Mouse (Mus musculus) layer of hippocampus, postnatal 36 days (tissue): ENCODE data around the gene Isl2. TPM values are rescaled to one million over a fixed set of nuclear protein-coding genes. Genes with fewer than 3 reads are reported as not detected.

Source experiments
- DNase-seq, 2 experiments: peaks; one replicate each; pipeline ENCODE4 v3.0.0; 2022
- total RNA-seq, 2 experiments: library from RNA; stranded (reverse); gene quantifications; 2 replicates each; pipeline ENCODE4 v1.2.3; 2021

Isl2 gene
- total RNA-seq = not detected

DNA sequence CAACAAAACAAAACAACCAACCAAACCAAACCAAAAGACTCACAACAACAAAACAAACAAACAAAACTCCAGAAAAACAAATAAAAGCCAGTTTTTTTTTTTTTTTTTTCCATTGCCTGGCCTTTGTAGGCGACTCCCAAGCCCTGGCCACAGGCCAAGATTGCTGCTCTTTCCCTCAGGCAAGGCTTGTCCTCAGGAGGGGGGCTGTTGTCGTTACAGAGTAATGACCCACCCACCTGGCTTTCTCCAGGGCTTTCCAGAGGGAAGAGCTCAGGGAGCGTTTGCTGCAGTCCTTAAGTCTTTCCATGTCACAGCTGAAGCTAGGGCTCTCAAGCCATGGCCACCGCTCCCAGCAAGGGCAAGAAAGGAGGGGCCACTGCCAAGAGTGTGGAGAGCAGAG, at the start of gene Isl2:
Gene Isl2, plus strand, starts transcription at position 296 of the 400 bp plus-strand sequence.
- no peak for DNase-seq

DNA sequence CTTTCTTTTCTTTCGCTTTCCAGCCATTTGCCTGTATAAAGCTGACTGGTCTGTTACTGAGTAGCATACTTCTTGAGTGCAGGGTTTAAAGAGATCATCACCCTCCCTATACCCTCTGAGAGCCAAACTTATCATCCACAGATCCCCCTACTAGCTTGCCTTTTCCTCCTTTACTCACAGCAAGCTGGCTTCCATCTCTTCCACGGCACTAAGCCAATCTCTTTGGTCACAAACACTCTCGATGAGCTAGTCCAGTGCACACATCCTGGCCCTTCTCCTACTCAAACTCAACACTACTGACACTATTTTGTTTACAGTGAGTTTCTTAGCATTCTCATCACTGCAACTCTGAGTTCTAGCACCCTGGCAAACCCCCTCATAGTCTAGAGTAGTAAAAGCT, 30.6 kb upstream of the Isl2 start:
- no peak for DNase-seq

DNA sequence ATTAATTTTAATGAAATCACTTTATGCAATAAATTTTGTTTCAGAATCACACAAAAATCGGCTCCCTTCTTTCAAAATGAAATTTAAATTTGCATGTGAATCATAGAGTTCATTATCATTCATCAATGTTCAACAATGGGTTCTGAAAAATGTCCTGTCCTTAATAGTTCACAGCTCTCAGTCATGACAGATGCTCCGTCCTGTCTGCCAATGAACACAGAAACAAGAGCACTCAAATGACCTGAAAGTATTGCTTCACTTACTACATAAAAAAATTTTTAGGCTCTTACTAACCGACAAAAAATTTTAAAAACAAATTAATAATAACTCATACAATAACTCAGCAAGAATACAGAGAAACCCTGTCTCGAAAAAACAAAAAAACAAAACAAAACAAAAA, 29.8 kb upstream of the Isl2 start:
- no peak for DNase-seq

DNA sequence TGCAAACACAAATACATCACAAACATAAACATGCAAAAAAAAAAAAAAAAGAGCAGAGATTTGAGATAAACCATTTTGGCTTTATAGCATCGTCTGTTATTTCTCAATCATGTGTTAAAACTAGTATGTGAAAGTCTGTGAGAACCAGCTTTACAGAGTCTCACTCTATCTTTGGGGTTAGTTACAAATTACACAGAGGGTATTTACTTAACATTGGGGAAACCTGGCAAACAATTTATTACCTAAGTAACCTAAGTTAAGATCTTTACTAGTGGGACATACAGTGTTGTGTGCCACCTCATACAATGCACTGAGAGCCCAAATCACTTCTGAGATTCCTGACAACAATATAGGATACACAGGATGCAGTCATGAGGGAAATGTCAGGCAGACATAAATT, 28.7 kb upstream of the Isl2 start:
- DNase-seq = no peak

DNA sequence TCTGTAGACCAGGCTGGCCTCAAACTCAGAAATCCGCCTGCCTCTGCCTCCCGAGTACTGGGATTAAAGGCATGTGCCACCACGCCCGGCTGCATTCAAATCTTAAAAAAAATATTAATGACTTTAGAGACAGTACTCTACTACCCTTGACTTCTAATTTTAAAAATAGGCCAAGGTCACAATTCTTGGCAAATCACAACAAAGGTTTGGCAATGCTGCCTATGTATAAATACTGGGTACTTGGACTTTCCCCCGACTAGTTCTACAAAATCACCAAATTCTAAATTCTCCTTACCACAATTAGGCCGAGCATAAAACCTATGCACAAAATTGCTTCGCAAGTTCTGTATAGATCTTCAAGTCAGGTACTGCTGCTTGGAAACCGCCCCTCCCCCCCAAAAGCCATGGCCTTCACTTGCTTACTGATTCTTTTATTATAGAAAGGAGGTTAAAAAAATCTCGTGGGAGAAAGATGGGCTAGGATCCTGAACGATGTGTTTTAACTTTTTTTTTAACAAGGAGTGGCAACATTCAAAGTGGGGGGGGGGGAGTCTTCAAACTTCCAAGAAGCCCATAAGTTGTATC, 27.7 kb upstream of the Isl2 start:
- no peak for DNase-seq

DNA sequence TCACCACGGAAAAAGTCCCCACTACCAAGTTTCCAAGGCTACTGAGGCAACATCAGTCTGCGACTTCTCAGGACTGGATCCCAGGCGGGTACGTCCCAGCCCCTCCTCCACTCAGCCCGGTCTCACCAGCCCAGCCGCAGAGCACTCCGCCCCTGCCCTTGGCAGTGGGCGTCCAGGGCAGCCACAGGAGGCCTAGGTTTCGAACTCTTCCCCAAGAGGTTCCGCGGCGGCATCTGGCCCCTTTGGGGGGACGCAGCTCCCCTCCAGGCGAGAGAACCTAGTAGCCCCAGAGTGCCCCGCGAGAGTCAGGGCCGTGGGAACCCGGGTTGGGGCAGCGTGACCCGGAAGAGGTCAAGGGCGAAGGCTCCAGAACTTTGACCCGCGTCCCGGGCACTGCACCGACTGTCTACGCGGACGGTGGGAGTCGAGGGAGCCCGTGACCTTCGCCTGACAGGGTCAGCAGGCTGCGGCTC, 26.9 kb upstream of the Isl2 start:
- no peak for DNase-seq

DNA sequence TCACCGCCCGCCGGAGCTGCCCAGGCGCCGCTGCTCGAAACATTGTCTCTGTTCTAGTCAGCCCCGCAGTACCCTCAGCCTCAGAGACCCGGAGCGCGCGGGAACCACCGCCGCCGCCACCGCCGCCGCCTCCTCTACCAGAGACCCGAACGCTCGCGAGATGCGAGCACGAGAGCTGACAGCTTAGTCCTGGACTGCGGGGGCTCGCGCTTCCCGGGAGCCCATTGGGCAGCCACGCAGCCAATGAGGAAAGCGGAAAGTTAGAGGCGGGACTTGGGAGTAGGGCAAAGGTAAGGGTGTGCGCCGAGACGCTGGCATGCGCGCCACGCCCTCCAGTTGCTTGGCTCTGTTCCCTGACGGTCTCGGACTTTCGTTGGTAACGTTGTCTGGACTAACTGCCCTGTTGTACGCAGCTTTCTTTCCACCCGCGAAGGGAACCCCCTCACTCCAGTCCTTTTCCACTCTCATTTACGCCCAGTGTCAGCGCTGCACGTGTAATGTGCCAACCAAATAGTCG, 26.4 kb upstream of the Isl2 start, which contains the start of gene Etfa:
Gene Etfa, minus strand, starts transcription at position 217 of the 517 bp plus-strand sequence.
- peak; percentile 92 to 93 for DNase-seq

DNA sequence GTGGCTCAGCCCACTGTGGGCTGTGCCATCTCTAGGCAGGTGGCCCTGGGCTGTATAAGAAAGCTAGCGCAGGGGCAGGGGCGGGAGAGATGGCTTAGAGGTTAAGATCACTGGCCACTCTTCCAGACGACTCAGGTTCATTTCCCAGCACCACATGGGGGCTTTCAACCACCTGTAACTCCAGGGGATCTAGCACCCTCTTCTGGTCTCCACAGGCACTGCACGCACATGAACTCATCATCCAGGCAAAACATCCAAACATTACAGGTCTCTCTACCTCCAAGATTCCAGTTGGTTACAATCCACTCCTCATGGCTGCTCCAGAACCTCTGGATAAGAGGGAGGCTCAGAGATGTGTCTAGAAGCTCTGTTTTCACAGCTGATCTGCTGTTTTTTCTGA, 12.8 kb upstream of the Isl2 start:
- no peak for DNase-seq

DNA sequence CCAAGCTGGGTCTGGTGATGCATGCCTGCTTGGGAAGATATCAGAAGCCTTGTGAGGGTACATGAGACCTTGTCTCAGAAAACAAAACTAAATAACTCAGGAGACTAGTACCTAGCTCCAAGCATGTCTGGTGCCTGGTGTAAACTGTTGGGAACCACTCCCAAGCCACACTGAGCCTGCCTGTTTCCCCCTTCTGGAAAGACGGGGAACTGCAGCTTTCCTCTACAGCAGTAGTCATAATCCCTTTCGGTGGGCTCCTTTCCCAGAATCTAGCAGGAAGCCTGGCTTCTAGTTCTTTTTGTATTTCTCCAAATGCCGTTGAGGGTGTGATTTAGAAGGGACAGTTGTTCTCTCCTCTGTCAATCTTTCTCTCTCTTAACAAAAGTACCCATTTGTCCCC, 2.6 kb upstream of the Isl2 start:
- DNase-seq = peak; percentile 14 to 26

DNA sequence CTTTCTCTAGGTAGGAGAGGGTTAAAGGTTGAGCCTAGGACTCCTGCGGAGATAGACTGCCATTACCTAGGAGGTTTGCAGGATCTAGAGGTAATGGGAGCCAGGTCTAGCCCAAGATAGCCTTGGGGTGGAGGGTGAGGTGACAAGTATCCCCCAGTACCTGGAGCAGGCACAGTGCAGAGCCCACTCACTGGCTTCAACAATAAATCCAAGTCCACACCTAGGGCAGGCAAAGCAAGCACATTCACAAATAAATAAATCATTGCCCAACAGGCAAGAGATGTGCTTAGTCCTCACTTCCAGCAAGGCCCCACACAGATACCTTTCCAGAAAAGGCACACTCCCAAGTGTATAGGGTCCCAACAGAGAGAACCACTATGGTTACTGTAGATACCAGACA, 534 bp downstream of the Isl2 start:
- no peak for DNase-seq

DNA sequence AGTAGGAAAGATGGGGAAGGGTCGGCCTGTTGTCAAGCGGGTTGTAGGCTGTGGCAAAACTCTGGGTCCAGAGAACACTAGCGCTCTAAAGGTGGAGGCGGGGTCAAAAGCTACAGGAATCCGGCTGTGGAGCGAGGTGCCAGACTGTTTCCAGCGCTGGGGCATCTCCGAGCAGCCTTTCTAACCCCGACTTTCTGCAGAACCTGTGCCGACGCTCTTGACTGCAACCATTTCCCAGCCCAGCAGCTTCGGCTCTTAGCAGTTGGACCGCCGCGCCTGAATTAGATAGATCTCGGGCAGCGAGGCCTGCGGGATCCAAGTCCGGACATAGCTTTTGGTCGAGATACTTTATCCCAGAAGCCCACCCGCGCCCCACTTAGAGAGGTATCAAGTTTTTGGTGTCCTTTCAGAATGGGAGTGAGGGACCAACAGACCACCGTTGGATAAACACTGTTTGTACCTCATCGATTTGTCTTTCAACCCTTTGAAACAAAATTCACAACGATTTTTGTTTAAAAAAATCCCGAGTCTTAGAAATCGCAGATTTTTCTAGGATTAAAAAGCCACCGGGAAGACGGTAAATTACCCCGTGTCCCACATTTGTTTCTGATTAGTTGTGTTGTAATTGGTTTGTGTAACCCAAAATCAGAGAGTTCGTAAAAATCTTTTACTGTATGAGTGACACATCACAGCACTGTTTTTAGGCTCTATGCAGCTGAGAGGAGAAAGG, 1.4 kb downstream of the Isl2 start:
- peak; percentile 5 to 7 for DNase-seq

DNA sequence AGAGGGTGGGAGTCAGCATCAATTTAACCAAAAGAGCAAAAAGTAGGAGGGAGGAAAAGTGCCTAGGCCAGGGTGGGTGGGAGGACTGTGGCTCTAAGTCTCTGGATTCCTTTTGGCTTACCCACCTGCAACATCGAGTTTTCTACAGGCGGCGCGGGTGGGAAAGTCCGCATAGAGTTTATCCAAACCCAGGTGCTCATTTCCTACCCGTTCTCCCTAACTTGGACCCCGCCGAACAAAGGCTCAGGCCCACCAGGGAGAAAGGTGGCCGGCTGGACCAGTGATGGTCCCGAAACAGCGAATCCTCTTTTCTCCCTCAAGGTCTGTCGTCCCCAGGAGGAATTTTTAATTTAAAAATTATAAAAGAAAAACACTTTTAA, 1.9 kb downstream of the Isl2 start:
- DNase-seq = peak; percentile 9 to 13

DNA sequence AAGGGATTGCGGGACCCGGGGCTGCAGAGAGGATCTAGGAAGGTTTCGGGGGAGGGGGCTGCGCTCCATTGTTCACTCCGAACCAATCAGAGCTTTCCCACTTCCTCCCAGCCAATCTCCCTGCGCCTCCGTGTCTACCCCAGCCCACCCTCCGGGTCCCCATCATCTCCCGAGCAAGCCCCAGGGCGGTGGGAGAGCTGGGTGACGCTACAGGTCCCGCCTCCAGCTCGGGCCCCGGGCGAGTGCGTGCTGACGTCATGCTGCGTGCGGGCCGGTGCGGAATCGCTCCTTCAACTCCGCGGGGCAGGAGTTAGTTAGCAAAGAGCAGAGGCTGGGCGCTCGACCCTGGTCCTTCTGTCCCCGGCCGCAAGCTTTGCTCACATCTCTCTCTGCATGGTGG, 2.4 kb downstream of the Isl2 start:
- DNase-seq = peak; percentile 3 to 25

DNA sequence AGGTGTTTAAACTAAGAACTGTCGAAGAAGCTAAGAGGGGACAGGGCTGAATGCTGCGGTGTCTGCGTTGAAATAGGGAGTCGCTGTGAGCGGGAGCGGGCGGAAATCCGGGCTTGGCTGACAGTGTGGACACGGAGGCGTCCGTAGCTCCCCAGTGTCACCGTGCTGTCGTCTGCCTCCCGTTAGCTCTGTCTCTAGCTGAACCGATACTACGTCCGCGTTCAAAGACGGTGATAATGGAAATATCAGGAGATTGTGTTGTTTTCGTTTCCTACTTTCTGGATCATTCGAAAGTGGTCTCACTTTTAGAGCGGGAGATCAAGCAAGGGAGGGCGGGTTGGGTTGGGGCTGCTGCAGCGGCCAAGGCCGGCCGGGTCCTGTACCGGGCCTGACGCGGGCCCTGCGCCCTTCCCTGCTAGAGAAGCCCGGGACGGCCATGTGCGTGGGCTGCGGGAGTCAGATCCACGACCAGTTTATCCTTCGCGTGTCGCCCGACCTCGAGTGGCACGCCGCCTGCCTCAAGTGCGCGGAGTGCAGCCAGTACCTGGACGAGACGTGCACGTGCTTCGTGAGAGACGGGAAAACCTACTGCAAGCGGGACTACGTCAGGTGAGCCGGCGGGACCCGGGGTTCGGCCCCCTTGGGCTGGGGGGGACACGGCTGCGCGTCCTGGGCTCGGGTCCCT, 3.4 kb downstream of the Isl2 start:
- peak in 1 of 2 experiments; percentile 24 for DNase-seq

DNA sequence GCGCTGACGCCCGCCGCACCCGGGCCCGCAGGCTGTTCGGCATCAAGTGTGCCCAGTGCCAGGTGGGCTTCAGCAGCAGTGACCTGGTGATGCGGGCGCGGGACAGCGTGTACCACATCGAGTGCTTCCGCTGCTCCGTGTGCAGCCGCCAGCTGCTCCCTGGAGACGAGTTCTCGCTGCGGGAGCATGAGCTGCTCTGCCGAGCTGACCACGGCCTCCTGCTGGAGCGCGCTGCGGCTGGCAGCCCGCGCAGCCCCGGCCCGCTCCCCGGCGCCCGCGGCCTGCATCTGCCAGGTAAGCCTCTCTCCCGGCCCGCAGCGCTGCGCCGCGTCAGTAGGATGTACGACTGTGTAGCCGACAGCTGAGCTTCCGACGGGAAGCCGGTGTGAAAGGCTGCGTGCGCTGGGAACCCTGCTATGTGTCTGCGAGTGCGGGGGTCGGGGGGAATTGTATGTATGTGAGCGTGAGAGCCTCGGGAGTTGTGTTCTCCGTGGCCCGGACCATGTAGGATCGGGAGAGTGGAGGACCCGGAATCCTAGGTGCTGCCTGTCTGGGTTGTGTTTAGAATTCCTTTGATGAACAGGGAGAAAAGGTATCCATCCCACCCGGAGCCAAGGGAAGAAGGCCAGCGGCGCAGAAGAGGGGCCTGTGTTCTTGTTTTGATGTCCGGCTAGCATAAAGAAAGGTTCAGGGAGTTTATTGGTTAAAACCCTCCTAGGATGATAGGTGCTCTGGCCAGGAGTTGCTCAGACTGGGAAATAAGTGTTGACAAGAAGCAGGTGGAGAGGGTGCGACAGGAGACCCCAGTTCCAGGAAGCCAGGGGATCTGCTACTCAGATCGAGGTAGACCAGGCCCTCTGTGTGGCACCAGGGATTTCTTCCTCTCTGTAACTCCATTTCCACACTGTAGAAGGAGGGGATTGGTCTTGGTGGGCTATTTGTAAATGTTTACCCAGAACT, 4.2 kb downstream of the Isl2 start:
- no peak for DNase-seq

DNA sequence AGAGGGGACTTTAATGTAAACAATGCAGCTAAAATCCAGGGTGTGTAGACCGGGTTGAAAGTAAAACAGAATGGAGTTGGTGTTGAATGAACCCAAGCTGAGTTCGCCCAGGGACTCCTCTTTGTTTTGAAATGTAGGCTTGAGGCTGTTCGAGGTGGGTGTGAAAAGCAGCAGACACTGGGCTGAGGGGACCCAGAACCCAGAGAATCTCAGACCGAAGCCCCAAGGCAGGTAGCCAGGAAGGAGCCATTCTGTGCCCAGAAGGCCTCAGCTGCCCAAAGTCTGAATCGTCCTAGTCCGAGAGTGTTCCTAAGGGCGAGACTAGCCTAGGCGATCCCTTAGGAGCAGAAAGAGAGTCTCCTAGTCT, 4.8 kb downstream of the Isl2 start:
- DNase-seq = no peak

DNA sequence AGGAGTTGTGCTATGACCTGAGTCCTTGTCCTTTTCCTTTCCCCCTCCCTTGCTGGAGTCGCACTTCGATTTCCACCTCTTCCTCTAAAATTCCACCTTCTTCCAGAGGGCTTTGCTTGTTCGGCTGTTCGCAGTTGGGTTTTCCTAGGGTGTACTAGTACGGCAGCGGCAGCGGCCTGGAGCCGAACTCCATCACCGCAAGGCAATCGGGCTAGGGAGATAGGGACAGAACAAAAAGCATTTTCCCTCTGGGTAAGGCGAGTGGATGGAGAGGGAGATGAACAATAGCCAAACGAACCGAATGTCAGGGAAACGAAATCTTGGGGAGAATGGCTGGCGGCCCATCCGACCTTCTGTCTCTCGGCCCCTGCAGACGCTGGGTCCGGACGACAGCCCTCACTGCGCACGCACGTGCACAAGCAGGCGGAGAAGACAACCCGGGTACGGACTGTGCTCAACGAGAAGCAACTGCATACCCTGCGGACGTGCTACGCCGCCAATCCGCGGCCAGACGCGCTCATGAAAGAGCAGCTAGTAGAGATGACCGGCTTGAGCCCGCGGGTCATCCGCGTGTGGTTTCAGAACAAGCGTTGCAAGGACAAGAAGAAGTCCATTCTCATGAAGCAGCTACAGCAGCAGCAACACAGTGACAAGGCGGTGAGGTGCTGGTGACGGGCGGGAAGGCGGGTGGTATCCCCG, 5.4 kb downstream of the Isl2 start:
- peak; percentile 43 to 50 for DNase-seq

DNA sequence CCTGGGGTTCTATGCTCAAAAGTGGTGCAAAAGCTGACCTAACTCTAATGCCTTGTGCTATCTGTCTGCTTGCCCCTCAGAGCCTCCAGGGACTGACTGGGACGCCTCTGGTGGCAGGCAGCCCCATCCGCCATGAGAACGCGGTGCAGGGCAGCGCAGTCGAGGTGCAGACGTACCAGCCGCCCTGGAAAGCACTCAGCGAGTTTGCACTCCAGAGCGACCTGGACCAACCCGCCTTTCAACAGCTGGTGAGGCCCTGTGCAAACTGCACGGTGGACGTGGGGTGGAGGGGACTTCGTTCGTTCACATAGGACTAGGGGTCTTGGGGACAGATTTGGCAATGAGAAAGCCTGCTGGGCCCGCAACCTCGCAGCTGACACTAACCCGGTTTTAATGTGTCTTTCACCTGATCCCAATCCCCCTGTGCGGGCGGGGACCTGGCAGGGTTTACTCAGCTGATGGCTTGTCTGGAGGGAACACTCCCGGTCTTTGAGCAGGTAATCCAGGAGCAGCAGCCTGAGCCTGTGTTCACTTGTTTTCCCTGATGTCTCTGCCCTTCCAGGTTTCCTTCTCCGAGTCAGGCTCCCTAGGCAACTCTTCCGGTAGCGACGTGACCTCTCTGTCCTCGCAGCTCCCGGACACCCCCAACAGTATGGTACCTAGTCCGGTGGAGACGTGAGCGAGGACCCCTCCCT, 6.5 kb downstream of the Isl2 start:
- DNase-seq = peak; percentile 34 to 41

DNA sequence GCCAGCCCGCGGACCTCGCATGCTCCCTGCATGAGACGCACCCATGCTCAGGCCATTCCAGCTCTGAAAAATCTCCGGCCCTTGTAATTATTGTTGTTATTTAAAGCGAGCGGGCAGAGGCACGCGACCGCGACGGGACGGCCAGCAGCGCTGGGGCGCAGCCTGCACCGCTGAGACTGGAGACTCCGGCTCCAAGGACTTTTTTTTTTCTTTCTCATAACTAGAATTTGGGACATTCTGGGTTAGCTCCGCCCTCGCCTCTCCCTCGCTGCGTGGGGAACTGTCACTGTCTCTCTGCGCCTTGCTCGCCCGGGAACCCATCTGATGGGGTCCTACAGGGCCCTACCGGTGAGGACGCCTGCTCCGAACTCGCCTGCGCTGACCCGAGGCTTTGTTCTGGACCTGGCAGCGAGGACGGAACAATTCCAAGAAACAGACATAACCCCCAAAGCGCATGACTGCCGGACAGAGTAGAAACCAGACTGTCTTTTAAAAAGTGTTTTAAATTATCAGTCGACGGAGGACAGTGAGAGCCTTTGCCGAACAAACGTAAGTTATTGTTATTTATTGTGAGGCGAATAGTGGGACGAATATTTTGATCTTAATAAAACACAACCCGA, 7.2 kb downstream of the Isl2 start:
- peak in 1 of 2 experiments; percentile 4 for DNase-seq
